Mouse (Mus musculus) megakaryocyte, embryonic 14.5 days (primary cell): ENCODE data around the gene Il3. TPM values are rescaled to one million over a fixed set of nuclear protein-coding genes. Genes with fewer than 3 reads are reported as not detected.

Source experiments
- H3K27me3 ChIP-seq: replicated peaks from 2 replicates; pipeline ENCODE3; 2012; ENCODE audit warnings: inconsistent platforms
- H3K36me3 ChIP-seq: replicated peaks from 2 replicates; pipeline ENCODE3; 2012; ENCODE audit warnings: low read length, inconsistent platforms, mixed read lengths
- H3K4me1 ChIP-seq: 2 replicates; pipeline ENCODE4 v1.6.1; 2012; ENCODE audit warnings: inconsistent platforms
- H3K4me3 ChIP-seq: replicated peaks from 2 replicates; pipeline ENCODE3; 2012; ENCODE audit warnings: moderate library complexity, mild to moderate bottlenecking, inconsistent platforms
- H3K9me3 ChIP-seq: 2 replicates; pipeline ENCODE4 v1.6.1; 2012; ENCODE audit warnings: inconsistent platforms
- FLI1 ChIP-seq: IDR thresholded peaks from 2 replicates; pipeline ENCODE4 v1.6.1; 2012; ENCODE audit warnings: low read length, inconsistent platforms, mixed read lengths
- GATA1 ChIP-seq: IDR thresholded peaks from 3 replicates; pipeline ENCODE4 v1.6.1; 2012; ENCODE audit warnings: mixed read lengths, low read length, inconsistent platforms, borderline replicate concordance
- polyA plus RNA-seq: library from polyadenylated mRNA; stranded (reverse); fragments of >175 nt; gene quantifications from 2 replicates; pipeline ENCODE4 v1.2.3, GENCODE M21; 2012; ENCODE audit warnings: low replicate concordance; ENCODE audit not compliant: insufficient read depth

The Il3 gene
- polyA plus RNA-seq, 1 experiment, result not detected

DNA sequence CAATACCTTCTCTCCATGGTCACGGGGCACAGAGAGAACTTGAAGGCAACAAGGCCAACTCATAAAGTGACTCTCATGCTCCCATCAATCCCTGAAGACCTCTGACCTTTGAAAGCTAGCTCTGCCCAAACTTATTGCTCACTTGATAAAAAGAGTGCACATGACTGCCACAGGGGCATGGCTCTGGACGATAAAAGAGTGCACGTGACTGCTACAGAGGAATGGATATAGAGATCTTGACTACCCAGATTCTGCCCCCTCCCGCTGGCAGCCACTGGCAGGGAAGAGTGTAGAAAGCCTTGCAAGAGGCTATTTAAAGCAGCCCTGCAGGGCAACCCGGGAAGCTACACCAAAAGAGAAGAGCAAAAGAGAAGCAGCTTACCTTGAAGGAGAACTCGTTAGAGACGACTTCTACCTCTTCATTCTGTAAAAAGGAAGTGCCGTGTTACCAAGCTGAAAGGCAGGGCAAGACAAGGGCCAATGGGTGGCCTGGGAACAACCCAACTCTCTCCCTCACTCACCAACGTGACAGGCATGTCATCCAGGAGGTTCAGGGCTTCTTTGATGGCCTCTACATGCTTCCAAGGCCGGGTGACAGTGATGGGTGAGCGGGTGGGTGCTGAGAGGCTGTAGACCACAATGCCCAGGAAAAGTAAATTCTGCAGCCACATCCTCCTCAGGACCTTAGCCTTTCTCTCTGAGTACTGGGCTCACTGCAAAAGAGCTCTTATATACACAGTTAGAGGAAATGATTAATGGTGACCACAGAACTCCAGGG, 17.9 kb downstream of the Il3 start, which contains the start of gene Csf2:
Gene Csf2 (minus strand): TSS at position 728 of the 778 bp plus-strand sequence.
- peaks cover 44% of the 10 kb centered on the region for H3K4me1 ChIP-seq
- H3K36me3 ChIP-seq, result no peaks in the 10 kb centered on the region
- no peaks in the 10 kb centered on the region for H3K9me3 ChIP-seq
- TF ChIP-seq FLI1, result no peak
- TF ChIP-seq GATA1, result no peak
- H3K27me3 ChIP-seq, result peaks cover 64% of the 10 kb centered on the region
- H3K4me3 ChIP-seq, result peak within 1 kb of the TSS; percentile 2

DNA sequence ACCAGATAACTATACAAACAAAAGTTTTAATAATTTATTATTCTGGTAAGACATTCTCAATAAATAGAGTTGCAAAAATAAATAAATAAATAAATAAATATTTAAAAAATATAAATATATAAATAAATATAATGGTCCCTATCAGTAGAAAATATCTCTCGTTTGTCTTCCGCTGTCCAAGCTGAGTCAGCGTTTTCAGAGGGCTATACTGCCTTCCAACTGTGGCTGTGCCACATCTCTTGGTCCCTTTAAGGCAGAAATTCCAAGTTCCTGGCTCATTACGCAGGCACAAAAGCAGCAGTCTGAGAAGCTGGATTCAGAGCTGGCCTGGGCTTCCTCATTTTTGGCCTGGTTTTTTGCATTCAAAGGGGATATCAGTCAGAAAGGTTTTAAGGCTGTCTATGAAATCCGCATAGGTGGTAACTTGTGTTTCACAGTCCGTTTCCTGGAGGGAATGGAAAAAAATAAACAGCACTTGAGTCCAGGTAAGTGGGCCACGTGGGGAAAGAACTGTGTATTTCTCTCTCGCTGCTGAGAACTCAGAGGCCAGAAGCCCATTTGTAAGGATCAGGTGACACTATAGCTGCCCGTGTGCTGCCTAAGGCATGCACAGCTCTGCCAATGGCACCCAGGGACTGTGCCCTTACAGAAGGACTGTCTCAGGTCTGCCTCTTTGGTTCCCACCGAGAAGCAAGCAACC, 19.7 kb downstream of the Il3 start:
- H3K4me3 ChIP-seq, result no peak overlapping the region
- H3K36me3 ChIP-seq, result no peaks in the 10 kb centered on the region
- peaks cover 61% of the 10 kb centered on the region for H3K27me3 ChIP-seq
- no peaks in the 10 kb centered on the region for H3K9me3 ChIP-seq
- TF ChIP-seq FLI1 (no peak), GATA1 (no peak)
- H3K4me1 ChIP-seq, result peaks cover 44% of the 10 kb centered on the region

DNA sequence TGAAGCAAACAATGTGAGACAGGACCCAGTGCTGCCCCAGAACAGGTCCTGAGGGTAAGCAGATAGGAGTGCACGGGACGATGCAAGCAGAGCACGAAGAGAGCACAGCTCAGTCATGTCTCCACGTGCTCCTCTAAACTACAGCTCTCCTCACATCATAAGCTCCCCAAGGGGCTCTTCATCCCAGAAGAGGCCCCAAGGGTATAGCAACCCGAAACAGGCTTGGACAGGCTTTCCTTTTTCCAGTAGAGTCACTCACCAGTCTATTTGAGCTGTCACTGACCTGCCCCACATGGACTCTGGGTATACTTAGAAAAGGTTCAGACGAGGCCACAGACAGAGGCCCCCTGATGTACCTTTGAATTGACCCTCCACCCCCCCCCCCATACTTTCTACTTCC, 22.6 kb downstream of the Il3 start:
- Histone ChIP-seq H3K36me3 (no peaks in the 10 kb centered on the region), H3K4me1 (peaks cover 19% of the 10 kb centered on the region), H3K9me3 (no peaks in the 10 kb centered on the region), H3K27me3 (peaks cover 56% of the 10 kb centered on the region), H3K4me3 (no peak overlapping the region)
- TF ChIP-seq GATA1 (no peak), FLI1 (no peak)

DNA sequence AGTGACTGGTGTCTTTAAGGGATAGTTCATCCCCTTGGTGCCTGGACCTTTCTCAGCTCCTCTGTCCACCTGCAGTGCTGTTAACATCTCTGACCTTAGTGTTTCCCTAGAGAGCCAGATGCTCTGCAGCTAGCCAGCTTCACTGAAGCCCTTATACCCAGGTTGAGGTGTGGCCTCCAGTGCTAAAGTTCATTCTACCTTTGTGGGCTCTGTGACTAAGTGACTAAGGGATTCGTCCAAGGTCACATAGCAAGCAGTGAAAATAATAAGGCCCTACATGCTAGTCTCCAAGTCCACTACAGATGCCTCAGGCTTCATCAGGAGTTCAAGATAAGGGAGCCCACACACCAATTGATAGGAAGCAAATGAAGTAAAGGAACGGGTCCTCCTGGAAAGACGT, 24.6 kb downstream of the Il3 start:
- no peak overlapping the region for H3K4me3 ChIP-seq
- H3K9me3 ChIP-seq, result no peaks in the 10 kb centered on the region
- peaks cover 53% of the 10 kb centered on the region for H3K27me3 ChIP-seq
- no peaks in the 10 kb centered on the region for H3K36me3 ChIP-seq
- no peaks in the 10 kb centered on the region for H3K4me1 ChIP-seq
- no peak for TF ChIP-seq FLI1
- TF ChIP-seq GATA1, result no peak

DNA sequence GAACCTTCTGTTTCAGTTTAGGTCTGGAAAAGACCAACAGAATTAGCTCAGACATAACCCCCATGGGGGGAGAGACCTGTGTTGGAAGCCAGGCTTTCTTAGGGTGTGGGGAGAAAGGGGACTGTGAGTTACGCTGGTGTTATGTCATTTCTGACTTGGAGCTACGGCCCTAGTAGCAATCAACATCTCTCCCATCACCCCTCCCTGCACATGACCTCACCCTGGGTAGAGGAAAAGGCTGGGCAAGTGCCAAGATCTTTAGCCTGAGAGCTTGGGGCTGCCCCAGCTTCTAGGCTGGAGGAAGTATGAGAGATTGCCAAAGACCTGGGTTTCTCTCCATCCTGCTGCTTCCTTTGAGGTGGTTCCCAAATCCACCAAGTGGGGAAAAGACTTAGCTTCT, 30.1 kb downstream of the Il3 start:
- Histone ChIP-seq H3K9me3 (no peaks in the 10 kb centered on the region), H3K27me3 (peaks cover 47% of the 10 kb centered on the region), H3K4me1 (peaks cover 8% of the 10 kb centered on the region; the same call in 1 of the 2 replicates), H3K4me3 (no peak overlapping the region), H3K36me3 (no peaks in the 10 kb centered on the region)
- TF ChIP-seq GATA1 (no peak), FLI1 (no peak)

DNA sequence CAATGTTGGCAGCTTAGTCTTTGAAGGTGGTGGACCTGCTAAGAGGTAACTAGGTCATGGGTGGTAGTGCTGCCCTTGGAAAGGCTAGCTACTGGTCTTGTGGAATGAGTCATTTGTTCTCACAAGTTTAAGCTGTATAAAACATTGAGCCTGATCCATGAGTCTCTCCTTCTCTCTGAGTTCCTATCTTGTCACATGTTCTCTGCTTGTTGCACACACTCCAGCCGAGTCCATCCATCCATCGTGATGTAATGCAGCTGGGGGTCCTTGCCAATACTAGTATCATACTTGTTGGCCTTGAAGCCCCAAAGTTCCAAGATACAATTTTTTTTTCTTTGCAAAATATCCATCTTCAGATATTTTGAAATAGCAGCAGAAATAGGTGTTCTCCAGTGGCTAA, 39.6 kb downstream of the Il3 start:
- Histone ChIP-seq H3K4me3 (no peak overlapping the region), H3K4me1 (peaks cover 22% of the 10 kb centered on the region), H3K36me3 (no peaks in the 10 kb centered on the region), H3K27me3 (peaks cover 61% of the 10 kb centered on the region), H3K9me3 (peaks cover 4% of the 10 kb centered on the region; the same call in 1 of the 2 replicates)
- no peak for TF ChIP-seq FLI1
- TF ChIP-seq GATA1, result no peak

- Histone ChIP-seq H3K4me3 (no peak overlapping the region), H3K27me3 (peaks cover 73% of the 10 kb centered on the region), H3K9me3 (peaks cover under 1% of the 10 kb centered on the region; the same call in 1 of the 2 replicates), H3K4me1 (peaks cover 27% of the 10 kb centered on the region), H3K36me3 (no peaks in the 10 kb centered on the region)
- TF ChIP-seq GATA1 (no peak), FLI1 (no peak)
Measured at GRCm38 (mm10) chr11:54224475-54224986, 42.5 kb downstream of the Il3 start.

- peaks cover 33% of the 10 kb centered on the region for H3K4me1 ChIP-seq
- peak overlapping the region; percentile 9 for H3K4me3 ChIP-seq
- peaks cover 77% of the 10 kb centered on the region for H3K27me3 ChIP-seq
- no peak for TF ChIP-seq FLI1
- no peak for TF ChIP-seq GATA1
- no peaks in the 10 kb centered on the region for H3K36me3 ChIP-seq
- H3K9me3 ChIP-seq, result no peaks in the 10 kb centered on the region
Measured at GRCm38 (mm10) chr11:54223637-54224474, 43.2 kb downstream of the Il3 start.
